Mouse (Mus musculus): ENCODE data around the gene AU022252. TPM values are rescaled to one million over a fixed set of nuclear protein-coding genes. Genes with fewer than 3 reads are reported as not detected.

AU022252 gene
- polyA plus RNA-seq, 1 experiment from 2014 or later, result 39.9 TPM

DNA sequence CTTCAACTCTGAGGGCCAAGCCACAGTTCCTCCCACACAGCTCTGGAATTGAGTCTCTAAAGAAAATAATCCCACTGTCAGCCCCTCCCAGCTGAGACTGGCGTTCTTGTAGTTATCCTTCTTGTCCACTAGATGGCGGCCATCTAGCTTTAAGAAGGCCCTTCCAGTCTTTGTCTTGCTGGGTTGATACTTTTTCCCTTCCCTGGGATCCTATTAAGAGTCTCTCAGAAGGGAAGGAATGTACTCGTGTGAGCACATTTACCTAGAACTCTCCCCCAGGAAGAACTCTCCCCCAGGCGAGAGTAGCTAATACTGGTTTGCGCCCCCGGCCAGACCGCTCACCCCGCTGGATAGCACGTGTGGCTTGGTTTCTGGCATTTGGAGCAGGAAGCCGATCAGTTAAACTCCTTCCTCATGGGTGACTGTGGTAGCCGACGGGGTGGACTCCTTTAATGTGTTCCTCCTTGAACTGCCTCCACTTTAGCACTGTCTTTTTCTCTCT, 6.7 kb upstream of the AU022252 start:
- Histone ChIP-seq H3K4me2 (replicated peaks) (peak overlapping the region; percentile 32; the same call in 1 of the 2 replicates), H3K4me3 (no peak overlapping the region), H3K27me3 (no peaks in the 10 kb centered on the region), H3K36me3 (peaks cover 79% of the 10 kb centered on the region), H3K9me3 (no peaks in the 10 kb centered on the region), H3K27ac (0 out of 2 replicates have a peak overlapping the region, but pooled peaks have one; percentile 58), H3K9ac (peak overlapping the region; percentile 51), H3K4me1 (peaks cover 11% of the 10 kb centered on the region)
- ATAC-seq (ENCODE audit: low FRiP score, low read depth), result peak; percentile 60; the same call in 1 of the 2 replicates
- 43% methylated on average over 12 of the region's 12 CpGs for whole genome bisulfite sequencing

DNA sequence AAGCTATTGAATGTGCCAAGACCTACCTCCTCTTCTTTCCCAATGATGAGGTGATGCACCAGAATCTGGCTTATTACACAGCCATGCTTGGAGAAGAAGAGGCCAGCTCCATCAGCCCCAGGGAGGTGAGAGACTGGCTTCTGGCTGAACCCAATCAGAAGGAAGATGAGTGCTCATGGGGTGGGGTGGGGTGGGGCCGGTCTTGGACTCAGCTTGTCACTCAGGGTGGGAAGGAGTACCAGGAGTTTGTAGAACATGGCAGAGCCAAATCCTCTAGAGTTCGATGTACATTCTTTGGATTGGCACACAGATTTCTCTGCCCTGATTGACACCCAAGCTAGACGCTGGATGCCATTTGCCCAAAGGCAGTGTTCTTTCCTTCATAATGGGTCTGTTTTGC, 6.1 kb upstream of the AU022252 start:
- H3K36me3 ChIP-seq, result peaks cover 73% of the 10 kb centered on the region
- 70% methylated on average over 3 of the region's 3 CpGs for WGBS
- no peak overlapping the region for H3K27ac ChIP-seq
- ATAC-seq (ENCODE audit: low FRiP score, low read depth), result no peak
- H3K9me3 ChIP-seq, result no peaks in the 10 kb centered on the region
- H3K4me2 ChIP-seq (replicated peaks), result no peak overlapping the region
- no peaks in the 10 kb centered on the region for H3K27me3 ChIP-seq
- no peak overlapping the region for H3K9ac ChIP-seq
- peaks cover 15% of the 10 kb centered on the region for H3K4me1 ChIP-seq
- no peak overlapping the region for H3K4me3 ChIP-seq

- Histone ChIP-seq H3K36me3 (peaks cover 34% of the 10 kb centered on the region), H3K4me1 (peaks cover 21% of the 10 kb centered on the region), H3K4me2 (replicated peaks) (peak overlapping the region; percentile 77), H3K9me3 (no peaks in the 10 kb centered on the region), H3K27ac (no peak overlapping the region), H3K4me3 (peak overlapping the region; percentile 94), H3K27me3 (no peaks in the 10 kb centered on the region), H3K9ac (0 out of 2 replicates have a peak overlapping the region, but pooled peaks have one; percentile 90)
- ATAC-seq (ENCODE audit: low FRiP score, low read depth), result no peak
- WGBS, result 66% methylated on average over 3 of the region's 3 CpGs
These were observed 1.8 kb upstream of the AU022252 start for GRCm38 (mm10) chr4:119234348-119234747.

- under 1% methylated on average over 36 of the region's 36 CpGs for WGBS
- no peaks in the 10 kb centered on the region for H3K27me3 ChIP-seq
- peak overlapping the region; percentile 94 for H3K4me3 ChIP-seq
- H3K4me1 ChIP-seq, result peaks cover 19% of the 10 kb centered on the region
- H3K9me3 ChIP-seq, result no peaks in the 10 kb centered on the region
- H3K27ac ChIP-seq, result peak overlapping the region; percentile 67
- peak overlapping the region; percentile 90 for H3K9ac ChIP-seq
- peaks cover 36% of the 10 kb centered on the region for H3K36me3 ChIP-seq
- ATAC-seq (ENCODE audit: low FRiP score, low read depth), result peak; percentile 48
- H3K4me2 ChIP-seq (replicated peaks), result peak overlapping the region; percentile 77
These were observed 867 bp upstream of the AU022252 start for GRCm38 (mm10) chr4:119233256-119233901.

DNA sequence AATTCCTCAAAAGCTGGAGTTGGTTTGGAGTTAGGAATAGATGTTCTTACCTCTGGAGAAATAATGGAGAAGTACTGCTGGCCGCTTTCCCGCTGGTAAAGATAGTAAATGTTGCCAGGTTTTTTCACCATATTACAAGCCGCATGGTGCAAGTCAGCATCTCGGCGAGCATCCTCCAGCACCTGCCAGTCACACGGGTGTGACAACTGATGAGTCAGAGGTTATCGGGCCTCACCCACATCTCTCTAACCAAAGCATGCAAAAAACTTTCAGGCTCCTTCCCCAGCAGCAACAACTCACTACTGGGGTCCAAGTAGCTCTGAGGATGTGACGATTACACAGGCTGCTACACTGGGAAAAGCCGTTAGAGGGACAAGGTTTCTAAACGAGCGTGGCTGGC, 5.8 kb downstream of the AU022252 start:
- no peak for ATAC-seq (ENCODE audit: low FRiP score, low read depth)
- WGBS, result 94% methylated on average over 11 of the region's 11 CpGs
- peaks cover 71% of the 10 kb centered on the region for H3K36me3 ChIP-seq

GRCm38 (mm10) chr4:119225719-119226118, 6.8 kb downstream of the AU022252 start:
- Histone ChIP-seq H3K9ac (no peak overlapping the region), H3K4me3 (no peak overlapping the region), H3K27me3 (no peaks in the 10 kb centered on the region), H3K36me3 (peaks cover 71% of the 10 kb centered on the region), H3K4me2 (replicated peaks) (no peak overlapping the region), H3K9me3 (no peaks in the 10 kb centered on the region), H3K27ac (no peak overlapping the region), H3K4me1 (no peaks in the 10 kb centered on the region)
- no peak for ATAC-seq (ENCODE audit: low FRiP score, low read depth)
- WGBS, result 90% methylated on average over 9 of the region's 9 CpGs

More for the DNA sequence above, 5.8 kb downstream of the AU022252 start:
- H3K27ac ChIP-seq, result no peak overlapping the region
- H3K9ac ChIP-seq, result no peak overlapping the region
- no peak overlapping the region for H3K4me3 ChIP-seq
- peaks cover 6% of the 10 kb centered on the region for H3K4me1 ChIP-seq
- H3K9me3 ChIP-seq, result no peaks in the 10 kb centered on the region
- no peak overlapping the region for H3K4me2 ChIP-seq (replicated peaks)
- no peaks in the 10 kb centered on the region for H3K27me3 ChIP-seq

DNA sequence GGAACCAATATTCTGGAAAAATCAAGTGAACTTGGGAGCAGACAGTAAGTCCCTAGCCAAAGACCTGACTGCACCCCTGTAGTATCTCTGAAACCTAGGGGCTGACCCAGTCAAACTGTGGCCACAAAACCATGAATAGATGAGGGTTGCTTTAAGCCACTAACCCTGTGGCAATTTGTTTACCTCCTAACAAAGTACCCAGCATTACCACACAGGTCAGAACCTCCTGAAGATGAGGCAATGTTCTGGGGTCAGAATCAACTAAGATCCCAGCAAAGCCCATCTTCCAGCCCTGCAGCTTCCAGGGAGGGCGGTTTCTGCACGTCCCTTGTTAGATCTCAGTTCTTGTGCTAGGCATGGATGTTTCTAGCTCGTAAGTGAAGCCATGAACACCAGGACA, 8.0 kb downstream of the AU022252 start:
- Histone ChIP-seq H3K9ac (no peak overlapping the region), H3K27ac (no peak overlapping the region), H3K9me3 (no peaks in the 10 kb centered on the region), H3K27me3 (no peaks in the 10 kb centered on the region), H3K4me2 (replicated peaks) (no peak overlapping the region), H3K4me3 (no peak overlapping the region), H3K4me1 (no peaks in the 10 kb centered on the region), H3K36me3 (peaks cover 70% of the 10 kb centered on the region)
- no peak for ATAC-seq (ENCODE audit: low FRiP score, low read depth)
- over 99% methylated on average over 3 of the region's 3 CpGs for whole genome bisulfite sequencing

DNA sequence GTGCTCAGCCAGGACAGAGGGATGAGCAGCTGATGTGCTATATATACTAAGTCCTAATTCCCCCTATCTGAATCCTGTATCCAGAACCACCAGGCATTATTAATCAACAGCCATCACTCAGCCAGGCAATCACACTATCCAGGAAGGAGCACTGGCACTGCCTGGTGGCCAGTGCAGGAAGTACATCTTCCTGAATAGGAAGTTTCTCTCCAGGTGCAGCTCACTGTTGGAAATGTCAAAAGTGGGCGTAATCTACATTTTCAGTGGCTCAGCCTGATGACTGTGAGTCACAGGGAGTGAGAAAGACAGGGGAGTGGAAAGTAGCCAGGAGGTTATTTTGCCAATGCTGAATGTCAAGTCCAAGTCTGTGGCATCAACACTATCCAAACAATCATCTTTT, 8.8 kb downstream of the AU022252 start:
- no peak overlapping the region for H3K9ac ChIP-seq
- H3K36me3 ChIP-seq, result peaks cover 65% of the 10 kb centered on the region
- H3K27ac ChIP-seq, result no peak overlapping the region
- 90% methylated on average over 1 of the region's 1 CpGs for WGBS
- H3K4me3 ChIP-seq, result no peak overlapping the region
- no peak for ATAC-seq (ENCODE audit: low FRiP score, low read depth)
- no peaks in the 10 kb centered on the region for H3K9me3 ChIP-seq
- H3K4me2 ChIP-seq (replicated peaks), result no peak overlapping the region
- no peaks in the 10 kb centered on the region for H3K27me3 ChIP-seq
- H3K4me1 ChIP-seq, result no peaks in the 10 kb centered on the region

- Histone ChIP-seq H3K4me1 (peaks cover 3% of the 10 kb centered on the region; the same call in 1 of the 2 replicates), H3K36me3 (peaks cover 12% of the 10 kb centered on the region), H3K9me3 (no peaks in the 10 kb centered on the region), H3K4me2 (replicated peaks) (no peak within 1 kb of the TSS), H3K27ac (no peak within 1 kb of the TSS), H3K27me3 (peaks cover 4% of the 10 kb centered on the region; the same call in 1 of the 2 replicates), H3K4me3 (no peak within 1 kb of the TSS), H3K9ac (no peak within 1 kb of the TSS)
- 0 out of 2 replicates have a peak, but pooled peaks have one; percentile 15 for ATAC-seq (ENCODE audit: low FRiP score, low read depth)
- WGBS, result 13% methylated on average over 11 of the region's 11 CpGs
These were observed 14.3 kb downstream of the AU022252 start, which contains the start of gene Tmem269 for GRCm38 (mm10) chr4:119218169-119218568. Tmem269 (minus strand) TSS chr4:119218217.

GRCm38 (mm10) chr4:119216667-119217066, 15.8 kb downstream of the AU022252 start:
- peaks cover 3% of the 10 kb centered on the region; the same call in 1 of the 2 replicates for H3K4me1 ChIP-seq
- H3K4me3 ChIP-seq, result no peak overlapping the region
- H3K9ac ChIP-seq, result no peak overlapping the region
- H3K9me3 ChIP-seq, result no peaks in the 10 kb centered on the region
- H3K27me3 ChIP-seq, result peaks cover 4% of the 10 kb centered on the region; the same call in 1 of the 2 replicates
- no peak for ATAC-seq (ENCODE audit: low FRiP score, low read depth)
- H3K36me3 ChIP-seq, result no peaks in the 10 kb centered on the region
- WGBS, result 80% methylated on average over 8 of the region's 8 CpGs
- no peak overlapping the region for H3K27ac ChIP-seq
- no peak overlapping the region for H3K4me2 ChIP-seq (replicated peaks)

DNA sequence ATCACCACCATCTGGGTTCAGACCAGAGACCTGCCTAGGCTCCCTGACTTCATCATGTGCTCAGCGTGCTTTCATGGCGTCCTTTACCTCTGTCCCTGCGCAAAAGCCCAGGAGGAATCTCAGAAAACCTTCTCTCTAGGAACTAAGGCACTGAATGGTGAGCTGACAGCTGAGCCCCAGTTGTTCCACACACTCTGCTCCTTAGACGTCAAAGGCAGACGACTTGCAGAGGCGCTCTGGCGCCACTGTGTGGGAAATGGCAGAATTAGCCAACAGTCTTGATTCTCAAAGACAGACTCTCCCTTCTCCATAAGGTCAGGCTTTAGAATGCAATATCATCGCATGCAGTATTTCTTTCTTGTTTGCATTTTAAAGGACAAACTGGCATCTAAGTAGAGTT, 27.8 kb downstream of the AU022252 start:
- Histone ChIP-seq H3K27ac (no peak overlapping the region), H3K4me2 (replicated peaks) (no peak overlapping the region), H3K27me3 (no peaks in the 10 kb centered on the region), H3K4me1 (no peaks in the 10 kb centered on the region), H3K9me3 (no peaks in the 10 kb centered on the region), H3K4me3 (no peak overlapping the region), H3K9ac (no peak overlapping the region), H3K36me3 (peaks cover 19% of the 10 kb centered on the region)
- 17% methylated on average over 8 of the region's 8 CpGs for WGBS
- ATAC-seq (ENCODE audit: low FRiP score, low read depth), result peak; percentile 45

DNA sequence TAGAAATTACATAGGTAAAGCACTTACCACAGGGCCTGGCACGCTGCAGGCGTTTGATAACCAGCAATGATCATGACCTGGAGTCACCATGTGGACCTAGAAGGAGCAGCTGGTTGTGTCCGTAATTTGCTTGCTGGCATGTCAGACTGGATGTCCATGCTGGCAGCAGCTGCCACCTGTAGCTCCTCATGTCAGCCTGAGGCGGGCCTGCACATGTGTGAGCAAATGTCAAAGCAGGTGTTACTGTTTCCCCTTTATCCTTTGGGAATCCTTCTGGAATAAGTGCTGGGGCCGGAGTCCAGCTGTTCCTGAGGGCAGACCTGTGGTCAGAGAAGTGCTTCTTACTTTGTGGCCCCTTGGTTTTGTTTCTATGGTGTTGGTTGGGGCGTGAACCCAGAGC, 34.4 kb downstream of the AU022252 start:
- ATAC-seq (ENCODE audit: low FRiP score, low read depth), result no peak; the same call in 1 of the 2 replicates
- Histone ChIP-seq H3K4me3 (no peak overlapping the region), H3K9me3 (no peaks in the 10 kb centered on the region), H3K27ac (no peak overlapping the region), H3K4me2 (replicated peaks) (no peak overlapping the region), H3K27me3 (no peaks in the 10 kb centered on the region), H3K36me3 (peaks cover 33% of the 10 kb centered on the region), H3K4me1 (peaks cover 28% of the 10 kb centered on the region), H3K9ac (0 out of 2 replicates have a peak overlapping the region, but pooled peaks have one; percentile 25)
- 71% methylated on average over 6 of the region's 6 CpGs for WGBS
